Mouse (Mus musculus) heart, postnatal 0 days (tissue): ENCODE measurements at regions not wholly inside any gene's neighbourhood (a gene's known extent, or its start where the extent isn't known, plus 50 kb on each side); places are given as distances from the start of the nearest gene placed in this dataset.

Experiments
- ATAC-seq: fragments of 200-750 bp; cut with Nextera tagmentation; 2 replicates; pipeline ENCODE4 v1.8.0; 2017; ENCODE audit warnings: low read depth, moderate number of reproducible peaks, moderate library complexity; ENCODE audit not compliant: insufficient read depth
- DNase-seq: peaks from one replicate; pipeline ENCODE4 v3.0.0-alpha.2; 2016; ENCODE audit warnings: low spot score
- H3K27ac ChIP-seq: fragments of 300-500 bp; sonication (generic); 2 replicates; pipeline ENCODE4 v1.5.1; 2014; ENCODE audit warnings: low read depth, mild to moderate bottlenecking
- H3K27me3 ChIP-seq: fragments of 300-500 bp; sonication (generic); 2 replicates; pipeline ENCODE4 v1.6.1; 2014; ENCODE audit warnings: low read length, mixed read lengths; ENCODE audit not compliant: control insufficient read depth, insufficient read depth
- H3K36me3 ChIP-seq: fragments of 300-500 bp; sonication (generic); replicated peaks from 2 replicates; pipeline ENCODE4 v1.6.1; 2014; ENCODE audit warnings: low read length, mixed read lengths; ENCODE audit not compliant: control insufficient read depth, insufficient read depth
- H3K4me1 ChIP-seq: fragments of 300-500 bp; sonication (generic); 2 replicates; pipeline ENCODE4 v1.6.1; 2014; ENCODE audit warnings: antibody characterized with exemption; ENCODE audit not compliant: control insufficient read depth, insufficient read depth
- H3K4me2 ChIP-seq: fragments of 300-500 bp; sonication (generic); 2 replicates; pipeline ENCODE4 v1.6.1; 2014; ENCODE audit warnings: low read depth, mild to moderate bottlenecking, low read length, moderate library complexity
- H3K4me3 ChIP-seq: fragments of 300-500 bp; sonication (generic); 2 replicates; pipeline ENCODE4 v1.5.1; 2014; ENCODE audit warnings: low read depth, low read length
- H3K9ac ChIP-seq: fragments of 300-500 bp; sonication (generic); replicated peaks from 2 replicates; pipeline ENCODE4 v1.6.1; 2014; ENCODE audit warnings: low read depth, low read length, mixed read lengths
- H3K9me3 ChIP-seq: fragments of 300-500 bp; sonication (generic); replicated peaks from 2 replicates; pipeline ENCODE4 v1.6.1; 2016; ENCODE audit warnings: low read length; ENCODE audit not compliant: control insufficient read depth
- CTCF ChIP-seq: IDR thresholded peaks from 2 replicates; pipeline ENCODE4 v1.5.1; 2016; ENCODE audit warnings: antibody characterized with exemption, control low read depth, low read depth
- EP300 ChIP-seq: IDR thresholded peaks from 2 replicates; pipeline ENCODE4 v1.6.1; 2016; ENCODE audit warnings: antibody characterized with exemption, low read depth
- WGBS: fragments of 180-500 bp; shearing (Covaris S2); extraction: QIAGEN DNeasy Blood & Tissue Kit; methylation state at CpG from one replicate; pipeline ENCODE4 v1.1.7; 2014; 5-methylcytosine and 5-hydroxymethylcytosine counted together

DNA sequence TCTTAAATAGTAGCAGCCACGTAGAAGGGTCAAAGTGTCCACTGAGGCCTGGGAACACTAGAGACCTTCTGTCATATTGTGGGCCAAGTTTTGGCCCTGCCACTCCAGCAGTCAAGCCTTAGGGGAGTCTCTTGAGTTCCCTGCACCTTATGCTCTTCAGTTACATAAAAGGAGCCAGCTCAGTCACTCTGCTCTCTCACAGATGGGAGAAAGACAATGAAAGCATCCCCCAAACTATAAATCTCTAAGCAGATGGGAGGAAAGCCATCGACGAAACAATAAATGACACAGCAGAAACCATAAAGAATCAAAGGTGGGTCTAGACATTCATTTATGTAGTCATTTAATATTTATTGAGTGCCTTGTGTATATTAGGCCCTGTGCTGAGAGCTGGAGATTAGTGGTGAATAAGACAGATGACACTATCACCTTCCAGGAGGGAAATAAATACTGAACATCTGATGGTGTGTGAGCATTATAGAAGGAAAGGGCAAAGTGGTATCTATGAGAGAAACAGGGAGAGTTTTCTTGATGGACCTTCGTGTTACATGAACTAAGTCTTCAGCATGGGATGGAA lies 137.5 kb upstream of the Synpr start:
- H3K27me3 ChIP-seq = no peaks in the 10 kb centered on the region
- TF ChIP-seq EP300 (no peak), CTCF (no peak)
- no peak overlapping the region for H3K9ac ChIP-seq
- H3K9me3 ChIP-seq = no peaks in the 10 kb centered on the region
- 77% methylated on average over 4 of the region's 4 CpGs for WGBS
- DNase-seq = no peak
- no peak for ATAC-seq
- no peak overlapping the region for H3K4me2 ChIP-seq
- no peaks in the 10 kb centered on the region for H3K36me3 ChIP-seq
- no peaks in the 10 kb centered on the region for H3K4me1 ChIP-seq
- H3K27ac ChIP-seq = no peak overlapping the region
- no peak overlapping the region for H3K4me3 ChIP-seq

DNA sequence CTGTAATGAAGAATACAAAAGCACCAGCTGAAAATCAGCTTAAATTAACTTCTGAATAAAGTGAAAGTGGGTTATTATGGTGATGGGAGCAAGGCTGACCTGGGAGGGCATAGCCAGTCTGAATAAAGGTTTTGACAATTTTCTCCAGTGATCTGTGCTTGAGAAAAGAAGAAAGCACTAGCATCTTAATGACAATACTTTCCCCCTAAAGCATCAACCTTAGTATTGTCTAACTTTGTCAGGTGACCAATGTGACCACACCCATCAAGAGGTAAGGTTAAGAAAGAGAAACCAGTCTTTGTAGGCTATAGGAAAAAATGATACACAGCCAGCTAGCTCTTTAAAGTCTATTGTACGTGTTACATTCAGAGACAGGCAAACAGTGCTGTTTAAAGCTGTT lies 135.0 kb upstream of the Synpr start:
- Histone ChIP-seq H3K4me2 (no peak overlapping the region), H3K9me3 (no peaks in the 10 kb centered on the region), H3K27ac (no peak overlapping the region), H3K4me1 (no peaks in the 10 kb centered on the region), H3K27me3 (no peaks in the 10 kb centered on the region), H3K9ac (no peak overlapping the region), H3K4me3 (no peak overlapping the region), H3K36me3 (no peaks in the 10 kb centered on the region)
- TF ChIP-seq EP300 (no peak), CTCF (no peak)
- 60% methylated on average over 1 of the region's 1 CpGs for WGBS
- no peak for ATAC-seq
- DNase-seq = no peak

DNA sequence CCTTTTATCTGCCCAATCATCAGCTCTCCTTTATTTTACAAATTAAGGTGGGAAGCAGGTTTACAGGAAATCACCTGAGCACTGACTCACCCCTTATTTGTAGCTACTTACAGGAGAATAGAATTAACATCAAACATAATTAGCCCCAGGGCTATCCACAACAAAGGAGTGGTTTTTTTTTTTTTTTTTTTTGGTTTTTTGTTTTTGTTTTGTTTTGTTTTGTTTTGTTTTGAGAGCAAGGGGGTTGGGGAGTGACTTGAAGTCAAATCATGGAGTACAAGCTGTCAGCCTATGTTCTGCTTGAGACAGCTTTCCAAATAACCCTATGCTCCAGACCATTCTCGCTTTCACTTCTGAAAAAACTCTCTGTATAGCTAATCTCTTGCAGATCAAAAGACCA lies 132.9 kb upstream of the Synpr start:
- no peaks in the 10 kb centered on the region for H3K27me3 ChIP-seq
- H3K4me3 ChIP-seq = no peak overlapping the region
- no peaks in the 10 kb centered on the region for H3K9me3 ChIP-seq
- ATAC-seq = no peak
- H3K4me2 ChIP-seq = no peak overlapping the region
- WGBS = 74% methylated on average over 1 of the region's 1 CpGs
- TF ChIP-seq EP300 (no peak), CTCF (no peak)
- no peak overlapping the region for H3K27ac ChIP-seq
- no peak for DNase-seq
- no peaks in the 10 kb centered on the region for H3K36me3 ChIP-seq
- H3K9ac ChIP-seq = no peak overlapping the region
- no peaks in the 10 kb centered on the region for H3K4me1 ChIP-seq

DNA sequence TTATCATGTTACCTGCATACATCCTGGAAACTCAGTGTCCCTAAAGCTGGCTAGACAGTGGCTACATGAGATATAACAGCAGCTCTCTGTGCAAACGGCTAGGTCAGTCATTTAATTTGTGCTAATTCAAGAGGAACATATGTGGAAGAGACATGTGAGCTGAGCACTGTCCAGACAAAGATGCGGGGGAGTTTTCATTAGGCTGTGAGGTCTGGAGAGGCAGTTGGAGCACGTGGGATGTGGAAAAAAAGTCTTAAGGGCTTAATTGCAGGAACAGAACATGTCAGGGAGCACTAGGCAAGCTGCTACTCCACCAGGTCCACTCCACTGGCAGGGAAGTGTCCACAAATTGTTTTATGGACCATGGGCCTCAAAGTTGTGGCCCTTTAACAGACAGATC lies 108.4 kb upstream of the Synpr start:
- WGBS = 55% methylated on average over 3 of the region's 3 CpGs
- Histone ChIP-seq H3K36me3 (no peaks in the 10 kb centered on the region), H3K9me3 (no peaks in the 10 kb centered on the region; the same call in 1 of the 2 replicates), H3K27ac (no peak overlapping the region), H3K9ac (no peak overlapping the region), H3K4me1 (no peaks in the 10 kb centered on the region), H3K27me3 (no peaks in the 10 kb centered on the region), H3K4me3 (no peak overlapping the region), H3K4me2 (no peak overlapping the region)
- TF ChIP-seq EP300 (no peak), CTCF (no peak)
- no peak for DNase-seq
- ATAC-seq = no peak

DNA sequence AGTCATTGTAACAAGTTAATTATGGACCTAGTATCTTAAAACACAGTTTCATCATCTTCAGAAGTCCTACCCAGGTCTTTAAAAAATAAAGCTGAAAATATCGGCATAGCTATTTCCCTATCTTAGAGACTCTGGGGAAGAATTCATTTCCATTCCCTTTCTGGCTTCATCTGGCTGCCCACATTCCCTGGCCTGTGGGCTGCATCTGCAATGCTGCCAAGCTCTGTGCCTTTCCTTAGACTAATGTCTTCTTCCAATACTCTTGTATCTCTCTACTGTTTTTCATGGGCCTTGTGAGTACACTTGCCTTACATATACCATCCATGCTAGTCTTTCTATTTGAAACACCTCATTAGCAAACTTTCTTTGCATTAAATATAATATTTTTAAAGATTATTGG lies 106.7 kb upstream of the Synpr start:
- Histone ChIP-seq H3K4me2 (no peak overlapping the region), H3K27me3 (no peaks in the 10 kb centered on the region), H3K36me3 (no peaks in the 10 kb centered on the region), H3K4me3 (no peak overlapping the region), H3K9ac (no peak overlapping the region), H3K27ac (no peak overlapping the region), H3K4me1 (no peaks in the 10 kb centered on the region), H3K9me3 (no peaks in the 10 kb centered on the region; the same call in 1 of the 2 replicates)
- DNase-seq (no peak), ATAC-seq (no peak)
- WGBS = 60% methylated on average over 1 of the region's 1 CpGs
- TF ChIP-seq EP300 (no peak), CTCF (no peak)

DNA sequence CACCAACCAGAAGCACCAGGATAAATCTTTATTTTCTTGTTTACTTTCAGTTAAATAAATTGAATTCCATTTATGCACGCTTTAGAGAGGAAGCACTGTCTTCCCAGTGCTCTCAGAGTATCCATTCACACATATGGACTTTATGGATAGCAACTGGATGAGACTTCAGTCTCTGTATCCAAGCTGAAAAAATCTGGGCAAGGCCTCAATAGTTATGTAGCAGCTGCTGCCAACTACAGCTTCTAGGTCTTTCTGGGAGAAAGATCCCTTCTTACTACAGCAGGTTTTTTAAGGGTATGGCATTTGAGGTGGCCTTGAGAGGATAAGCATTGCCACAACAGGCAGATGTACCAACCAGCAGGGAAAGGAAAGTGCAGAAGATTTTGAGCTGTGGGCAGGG lies 93.8 kb upstream of the Synpr start:
- H3K4me2 ChIP-seq = no peak overlapping the region
- no peaks in the 10 kb centered on the region for H3K27me3 ChIP-seq
- DNase-seq (no peak), ATAC-seq (no peak)
- H3K4me1 ChIP-seq = no peaks in the 10 kb centered on the region
- WGBS = 74% methylated on average over 1 of the region's 1 CpGs
- no peak overlapping the region for H3K4me3 ChIP-seq
- no peak for TF ChIP-seq EP300
- TF ChIP-seq CTCF = no peak
- no peak overlapping the region for H3K9ac ChIP-seq
- H3K36me3 ChIP-seq = no peaks in the 10 kb centered on the region
- no peak overlapping the region for H3K27ac ChIP-seq
- no peaks in the 10 kb centered on the region for H3K9me3 ChIP-seq
